Mouse (Mus musculus): ENCODE data around the gene Nudt13. TPM values are rescaled to one million over a fixed set of nuclear protein-coding genes. Genes with fewer than 3 reads are reported as not detected.
"Not testable (repeated sequence)": the region's sequence is repeated elsewhere in the genome, so short reads cannot be mapped to it uniquely, and the experiment has no call there.

Nudt13 gene
- polyA plus RNA-seq, 1 experiment from 2014 or later, result 12.6 TPM

DNA sequence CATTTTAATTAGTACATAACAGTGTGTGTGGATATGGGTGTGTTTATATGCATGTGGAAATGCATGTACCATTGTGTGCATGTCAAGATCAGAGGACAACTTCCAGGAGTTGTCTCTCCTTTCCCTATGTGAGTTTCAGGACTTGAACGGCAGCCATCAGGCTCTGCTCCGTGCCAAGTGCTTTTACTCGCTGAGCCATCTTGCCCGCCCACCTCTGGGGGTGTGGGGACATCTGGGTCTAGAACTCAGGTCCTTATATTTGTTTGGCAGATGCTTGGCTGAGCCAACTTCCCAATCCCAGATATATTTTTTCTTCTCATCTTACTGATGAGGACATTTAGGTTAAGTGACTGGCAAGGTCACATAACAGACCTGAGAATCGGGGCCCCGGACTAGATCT lies 26.1 kb upstream of the Nudt13 start:
- Histone ChIP-seq H3K27ac (ENCODE audit: low read depth, low read length) (no peak overlapping the region), H3K4me2 (ENCODE audit: low read depth, low read length, severe bottlenecking) (no peak overlapping the region), H3K9ac (ENCODE audit: low read length) (no peak overlapping the region), H3K4me3 (ENCODE audit: low read depth, low read length) (no peak overlapping the region), H3K27me3 (ENCODE audit: control insufficient read depth, insufficient read depth, low read length) (no peaks in the 10 kb centered on the region), H3K9me3 (ENCODE audit: control insufficient read depth, low read length) (no peaks in the 10 kb centered on the region), H3K36me3 (ENCODE audit: control insufficient read depth, insufficient read depth, low read length) (no peaks in the 10 kb centered on the region), H3K4me1 (replicated peaks; ENCODE audit: control insufficient read depth, insufficient read depth, low read length) (no peaks in the 10 kb centered on the region)
- 91% methylated on average over 6 of the region's 6 CpGs for WGBS
- DNase-seq (ENCODE audit: low spot score) (no peak), ATAC-seq (replicated peaks; ENCODE audit: low FRiP score) (no peak)

DNA sequence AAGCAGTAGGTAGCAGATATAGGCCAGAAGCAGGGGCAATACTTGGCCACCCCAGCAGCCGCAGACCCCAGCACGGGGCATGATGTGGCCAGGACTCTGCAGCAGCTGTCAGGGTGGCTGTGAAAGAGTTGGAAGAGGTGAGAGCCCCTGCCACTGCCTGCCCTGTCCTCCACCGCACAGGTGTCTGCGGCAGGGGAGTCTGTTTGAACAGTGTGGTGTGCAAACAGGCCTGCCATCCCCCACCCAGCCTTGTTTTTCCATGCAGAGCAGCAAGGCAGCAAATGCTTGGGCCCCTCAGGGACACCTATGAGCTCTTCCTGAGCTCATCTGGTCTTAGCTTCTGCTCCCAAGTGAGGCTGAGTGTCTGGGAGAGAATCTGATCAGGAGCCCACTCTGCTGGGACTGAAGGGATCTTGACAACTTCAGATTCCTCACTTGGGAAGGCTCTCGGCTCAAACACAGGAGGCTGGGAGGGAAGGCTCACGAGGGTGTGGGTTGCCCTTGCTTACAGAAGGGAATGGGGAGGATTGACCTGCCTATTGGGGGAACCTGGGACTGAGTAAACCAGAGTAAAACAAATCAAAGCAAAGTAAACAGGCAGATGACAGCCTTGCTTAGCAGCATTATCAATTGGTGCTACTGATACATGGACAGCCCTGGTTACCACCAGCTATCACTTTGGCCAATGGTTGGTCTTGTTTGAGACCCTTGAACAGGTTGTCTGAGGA lies 25.3 kb upstream of the Nudt13 start, which contains the start of gene Kcnk16:
Gene Kcnk16 (minus strand): TSS at position 118 of the 728 bp plus-strand sequence.
- H3K4me2 ChIP-seq (ENCODE audit: low read depth, low read length, severe bottlenecking), result no peak within 1 kb of the TSS
- no peak within 1 kb of the TSS for H3K4me3 ChIP-seq (ENCODE audit: low read depth, low read length)
- no peak for DNase-seq (ENCODE audit: low spot score)
- no peaks in the 10 kb centered on the region for H3K4me1 ChIP-seq (replicated peaks; ENCODE audit: control insufficient read depth, insufficient read depth, low read length)
- no peak within 1 kb of the TSS for H3K27ac ChIP-seq (ENCODE audit: low read depth, low read length)
- no peak for ATAC-seq (replicated peaks; ENCODE audit: low FRiP score)
- no peaks in the 10 kb centered on the region for H3K27me3 ChIP-seq (ENCODE audit: control insufficient read depth, insufficient read depth, low read length)
- H3K9me3 ChIP-seq (ENCODE audit: control insufficient read depth, low read length), result no peaks in the 10 kb centered on the region; the same call in 1 of the 2 replicates
- WGBS, result 81% methylated on average over 6 of the region's 6 CpGs
- no peaks in the 10 kb centered on the region for H3K36me3 ChIP-seq (ENCODE audit: control insufficient read depth, insufficient read depth, low read length)
- H3K9ac ChIP-seq (ENCODE audit: low read length), result no peak within 1 kb of the TSS

DNA sequence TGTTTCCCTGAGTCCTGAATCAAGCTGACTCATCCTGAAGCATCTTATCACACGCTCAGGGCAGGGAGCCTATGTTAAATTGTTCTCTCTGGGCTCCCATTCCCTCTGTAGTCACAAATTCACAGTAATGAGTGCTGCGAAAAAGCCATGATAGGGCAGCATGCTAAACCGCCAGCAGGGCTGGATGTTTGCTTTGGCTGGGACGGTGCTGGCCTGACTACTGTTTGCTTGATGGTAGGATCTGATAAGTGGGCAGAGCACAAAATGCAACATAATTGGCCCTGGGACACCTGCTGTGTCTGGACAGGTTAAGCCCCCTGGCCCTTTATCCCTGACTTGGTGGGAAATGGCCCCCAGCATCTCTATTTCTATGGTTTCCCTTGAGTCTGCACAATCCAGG lies 3.1 kb upstream of the Nudt13 start:
- ATAC-seq (replicated peaks; ENCODE audit: low FRiP score), result no peak
- Histone ChIP-seq H3K4me2 (ENCODE audit: low read depth, low read length, severe bottlenecking) (no peak overlapping the region), H3K9me3 (ENCODE audit: control insufficient read depth, low read length) (no peaks in the 10 kb centered on the region), H3K9ac (ENCODE audit: low read length) (no peak overlapping the region), H3K27ac (ENCODE audit: low read depth, low read length) (no peak overlapping the region), H3K4me3 (ENCODE audit: low read depth, low read length) (no peak overlapping the region), H3K27me3 (ENCODE audit: control insufficient read depth, insufficient read depth, low read length) (no peaks in the 10 kb centered on the region), H3K4me1 (replicated peaks; ENCODE audit: control insufficient read depth, insufficient read depth, low read length) (no peaks in the 10 kb centered on the region; the same call in 1 of the 2 replicates), H3K36me3 (ENCODE audit: control insufficient read depth, insufficient read depth, low read length) (no peaks in the 10 kb centered on the region)
- WGBS, result 47% methylated on average over 4 of the region's 4 CpGs
- no peak for DNase-seq (ENCODE audit: low spot score)

DNA sequence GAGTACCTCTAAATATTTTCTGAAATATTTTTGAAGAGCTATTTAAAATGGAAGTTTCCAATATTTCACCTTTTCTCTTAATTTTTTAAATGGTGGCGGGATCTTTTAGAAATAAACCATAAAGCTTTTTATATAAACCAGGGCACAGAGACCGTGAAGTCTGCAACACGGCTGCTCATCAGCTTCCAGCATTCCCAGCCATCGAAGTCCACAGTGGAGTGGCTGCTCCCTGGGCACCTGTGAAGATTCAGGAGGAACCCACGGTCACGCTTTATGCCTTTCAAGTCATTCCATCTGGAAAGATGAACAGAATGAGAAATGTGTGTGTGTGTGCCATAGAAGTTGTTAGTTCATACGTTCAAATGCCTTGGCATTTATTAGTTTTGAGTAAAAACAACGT lies 450 bp downstream of the Nudt13 start:
- Histone ChIP-seq H3K36me3 (ENCODE audit: control insufficient read depth, insufficient read depth, low read length) (no peaks in the 10 kb centered on the region), H3K27me3 (ENCODE audit: control insufficient read depth, insufficient read depth, low read length) (no peaks in the 10 kb centered on the region), H3K27ac (ENCODE audit: low read depth, low read length) (no peak overlapping the region), H3K4me3 (ENCODE audit: low read depth, low read length) (peak overlapping the region; percentile 51), H3K9me3 (ENCODE audit: control insufficient read depth, low read length) (no peaks in the 10 kb centered on the region), H3K9ac (ENCODE audit: low read length) (peak overlapping the region; percentile 57; the same call in 1 of the 2 replicates), H3K4me2 (ENCODE audit: low read depth, low read length, severe bottlenecking) (peak overlapping the region; percentile 41), H3K4me1 (replicated peaks; ENCODE audit: control insufficient read depth, insufficient read depth, low read length) (no peaks in the 10 kb centered on the region; the same call in 1 of the 2 replicates)
- no peak for ATAC-seq (replicated peaks; ENCODE audit: low FRiP score)
- WGBS, result 58% methylated on average over 8 of the region's 8 CpGs
- no peak for DNase-seq (ENCODE audit: low spot score)

- Histone ChIP-seq H3K27ac (ENCODE audit: low read depth, low read length) (no peak overlapping the region), H3K9me3 (ENCODE audit: control insufficient read depth, low read length) (no peaks in the 10 kb centered on the region), H3K9ac (ENCODE audit: low read length) (no peak overlapping the region), H3K4me1 (replicated peaks; ENCODE audit: control insufficient read depth, insufficient read depth, low read length) (no peaks in the 10 kb centered on the region), H3K4me3 (ENCODE audit: low read depth, low read length) (no peak overlapping the region), H3K4me2 (ENCODE audit: low read depth, low read length, severe bottlenecking) (no peak overlapping the region), H3K36me3 (ENCODE audit: control insufficient read depth, insufficient read depth, low read length) (no peaks in the 10 kb centered on the region), H3K27me3 (ENCODE audit: control insufficient read depth, insufficient read depth, low read length) (no peaks in the 10 kb centered on the region)
- DNase-seq (ENCODE audit: low spot score) (no peak), ATAC-seq (replicated peaks; ENCODE audit: low FRiP score) (no peak)
- WGBS, result 86% methylated on average over 3 of the region's 3 CpGs
Observed at GRCm38 (mm10) chr14:20297616-20298015, 3.1 kb downstream of the Nudt13 start.

- Histone ChIP-seq H3K4me1 (replicated peaks; ENCODE audit: control insufficient read depth, insufficient read depth, low read length) (no peaks in the 10 kb centered on the region), H3K9me3 (ENCODE audit: control insufficient read depth, low read length) (no peaks in the 10 kb centered on the region), H3K27me3 (ENCODE audit: control insufficient read depth, insufficient read depth, low read length) (no peaks in the 10 kb centered on the region), H3K4me2 (ENCODE audit: low read depth, low read length, severe bottlenecking) (no peak overlapping the region), H3K36me3 (ENCODE audit: control insufficient read depth, insufficient read depth, low read length) (no peaks in the 10 kb centered on the region), H3K9ac (ENCODE audit: low read length) (no peak overlapping the region), H3K4me3 (ENCODE audit: low read depth, low read length) (no peak overlapping the region), H3K27ac (ENCODE audit: low read depth, low read length) (no peak overlapping the region)
- ATAC-seq (replicated peaks; ENCODE audit: low FRiP score) (no peak), DNase-seq (ENCODE audit: low spot score) (peak; percentile 4)
- 85% methylated on average over 3 of the region's 3 CpGs for WGBS
Observed at GRCm38 (mm10) chr14:20298131-20298530, 3.6 kb downstream of the Nudt13 start.

- H3K27ac ChIP-seq (ENCODE audit: low read depth, low read length); H3K4me3 ChIP-seq (ENCODE audit: low read depth, low read length); DNase-seq (ENCODE audit: low spot score); H3K9me3 ChIP-seq (ENCODE audit: control insufficient read depth, low read length); H3K27me3 ChIP-seq (ENCODE audit: control insufficient read depth, insufficient read depth, low read length); H3K4me1 ChIP-seq (replicated peaks; ENCODE audit: control insufficient read depth, insufficient read depth, low read length); H3K36me3 ChIP-seq (ENCODE audit: control insufficient read depth, insufficient read depth, low read length); ATAC-seq (replicated peaks; ENCODE audit: low FRiP score); H3K9ac ChIP-seq (ENCODE audit: low read length); H3K4me2 ChIP-seq (ENCODE audit: low read depth, low read length, severe bottlenecking): not testable (repeated sequence)
- WGBS, result 67% methylated on average over 2 of the region's 2 CpGs
Observed at GRCm38 (mm10) chr14:20305085-20305484, 10.6 kb downstream of the Nudt13 start.

DNA sequence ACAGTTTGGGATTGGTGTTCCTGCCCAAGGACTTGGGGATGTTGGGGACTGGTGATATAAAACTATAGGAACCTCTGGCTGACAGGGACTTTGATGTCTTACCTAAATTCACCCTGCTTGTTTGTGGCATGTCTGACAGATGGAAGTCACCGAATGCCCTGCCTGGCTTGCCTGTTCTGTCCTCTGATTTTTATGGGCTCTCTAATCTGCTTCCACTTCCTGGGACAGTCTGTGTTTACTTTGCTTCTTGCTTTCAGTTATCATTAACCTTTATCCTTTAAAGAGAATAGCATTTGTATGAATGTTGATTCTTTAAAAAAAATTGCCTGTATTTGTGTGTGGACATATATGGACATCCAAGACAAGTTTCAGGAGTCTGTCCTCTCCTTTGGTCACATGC lies 20.6 kb downstream of the Nudt13 start:
- no peak for DNase-seq (ENCODE audit: low spot score)
- Histone ChIP-seq H3K36me3 (ENCODE audit: control insufficient read depth, insufficient read depth, low read length) (no peaks in the 10 kb centered on the region), H3K27me3 (ENCODE audit: control insufficient read depth, insufficient read depth, low read length) (no peaks in the 10 kb centered on the region), H3K4me2 (ENCODE audit: low read depth, low read length, severe bottlenecking) (no peak overlapping the region), H3K4me1 (replicated peaks; ENCODE audit: control insufficient read depth, insufficient read depth, low read length) (no peaks in the 10 kb centered on the region), H3K9ac (ENCODE audit: low read length) (no peak overlapping the region), H3K9me3 (ENCODE audit: control insufficient read depth, low read length) (no peaks in the 10 kb centered on the region), H3K4me3 (ENCODE audit: low read depth, low read length) (no peak overlapping the region), H3K27ac (ENCODE audit: low read depth, low read length) (no peak overlapping the region)
- no peak for ATAC-seq (replicated peaks; ENCODE audit: low FRiP score)
- WGBS, result 88% methylated on average over 1 of the region's 1 CpGs

GRCm38 (mm10) chr14:20319420-20319819 lies 24.9 kb downstream of the Nudt13 start:
- 73% methylated on average over 3 of the region's 3 CpGs for WGBS
- DNase-seq (ENCODE audit: low spot score) (peak; percentile 60), ATAC-seq (replicated peaks; ENCODE audit: low FRiP score) (no peak)
- Histone ChIP-seq H3K4me2 (ENCODE audit: low read depth, low read length, severe bottlenecking) (no peak overlapping the region), H3K9ac (ENCODE audit: low read length) (no peak overlapping the region), H3K27me3 (ENCODE audit: control insufficient read depth, insufficient read depth, low read length) (no peaks in the 10 kb centered on the region), H3K36me3 (ENCODE audit: control insufficient read depth, insufficient read depth, low read length) (no peaks in the 10 kb centered on the region; the same call in 1 of the 2 replicates), H3K9me3 (ENCODE audit: control insufficient read depth, low read length) (no peaks in the 10 kb centered on the region), H3K4me3 (ENCODE audit: low read depth, low read length) (no peak overlapping the region), H3K4me1 (replicated peaks; ENCODE audit: control insufficient read depth, insufficient read depth, low read length) (no peaks in the 10 kb centered on the region), H3K27ac (ENCODE audit: low read depth, low read length) (no peak overlapping the region)
